Mouse (Mus musculus): ENCODE data around the gene Sqstm1.
"Not testable (repeated sequence)": the region's sequence is repeated elsewhere in the genome, so short reads cannot be mapped to it uniquely, and the experiment has no call there.

The Sqstm1 gene

GRCm38 (mm10) chr11:50176351-50176750 lies 34.3 kb downstream of the Sqstm1 start:
- in situ Hi-C loops (cut with MboI): no loop called here

- in situ Hi-C loops (cut with MboI): no loop called here
Observed at GRCm38 (mm10) chr11:50174730-50175187, 35.9 kb downstream of the Sqstm1 start.

DNA sequence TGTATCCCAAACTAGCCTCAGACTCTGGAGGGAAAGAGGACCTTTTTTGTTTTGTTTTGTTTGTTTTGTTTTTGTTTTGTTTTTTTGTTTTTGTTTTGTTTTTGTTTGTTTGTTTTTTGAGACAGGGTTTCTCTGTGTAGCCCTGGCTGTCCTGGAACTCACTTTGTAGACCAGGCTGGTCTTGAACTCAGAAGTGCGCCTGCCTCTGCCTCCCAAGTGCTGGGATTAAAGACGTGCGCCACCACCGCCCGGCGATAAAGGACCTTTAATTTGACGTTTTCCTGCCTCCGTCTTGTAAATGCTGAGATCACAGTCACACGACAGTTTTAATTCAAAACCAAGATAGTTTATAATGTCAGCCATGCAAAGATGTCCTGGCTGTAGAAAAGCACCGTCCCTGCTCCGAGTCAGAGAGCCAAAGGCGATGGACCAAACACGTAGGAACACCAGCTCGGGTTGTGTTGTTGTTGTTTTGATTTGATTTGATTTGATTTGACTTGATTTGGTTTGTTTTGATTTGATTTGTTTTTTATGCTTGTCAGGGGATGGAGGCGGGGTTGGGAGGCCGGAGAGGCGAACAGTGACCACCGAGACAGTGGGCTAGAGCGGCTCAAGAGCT lies 36.4 kb downstream of the Sqstm1 start, which contains the start of gene Mrnip:
Mrnip (plus strand) TSS at position 334 of the 619 bp plus-strand sequence.
- in situ Hi-C loops (cut with MboI): not testable (repeated sequence)

DNA sequence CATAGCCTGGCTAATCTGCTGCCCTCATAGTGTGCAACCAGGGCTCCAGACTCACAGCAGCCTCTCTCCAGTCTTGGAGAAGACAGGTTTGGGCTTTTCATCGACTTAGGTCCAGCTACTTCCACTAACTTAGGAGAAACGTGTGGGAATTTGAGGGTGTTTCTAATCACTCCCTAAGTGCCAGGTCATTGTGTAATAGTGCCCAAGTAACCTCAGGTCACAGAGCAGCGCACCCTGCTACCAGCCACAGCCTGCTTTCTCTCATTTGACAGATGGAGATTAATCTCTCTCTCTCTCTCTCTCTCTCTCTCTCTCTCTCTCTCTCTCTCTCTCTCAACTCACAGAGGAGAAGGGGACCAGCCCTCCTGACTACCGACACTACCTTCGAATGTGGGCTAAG lies 42.3 kb downstream of the Sqstm1 start:
- in situ Hi-C loops (cut with MboI): no loop called here

GRCm38 (mm10) chr11:50162338-50163050 lies 48.1 kb downstream of the Sqstm1 start:
- in situ Hi-C loops (cut with MboI): no loop called here

DNA sequence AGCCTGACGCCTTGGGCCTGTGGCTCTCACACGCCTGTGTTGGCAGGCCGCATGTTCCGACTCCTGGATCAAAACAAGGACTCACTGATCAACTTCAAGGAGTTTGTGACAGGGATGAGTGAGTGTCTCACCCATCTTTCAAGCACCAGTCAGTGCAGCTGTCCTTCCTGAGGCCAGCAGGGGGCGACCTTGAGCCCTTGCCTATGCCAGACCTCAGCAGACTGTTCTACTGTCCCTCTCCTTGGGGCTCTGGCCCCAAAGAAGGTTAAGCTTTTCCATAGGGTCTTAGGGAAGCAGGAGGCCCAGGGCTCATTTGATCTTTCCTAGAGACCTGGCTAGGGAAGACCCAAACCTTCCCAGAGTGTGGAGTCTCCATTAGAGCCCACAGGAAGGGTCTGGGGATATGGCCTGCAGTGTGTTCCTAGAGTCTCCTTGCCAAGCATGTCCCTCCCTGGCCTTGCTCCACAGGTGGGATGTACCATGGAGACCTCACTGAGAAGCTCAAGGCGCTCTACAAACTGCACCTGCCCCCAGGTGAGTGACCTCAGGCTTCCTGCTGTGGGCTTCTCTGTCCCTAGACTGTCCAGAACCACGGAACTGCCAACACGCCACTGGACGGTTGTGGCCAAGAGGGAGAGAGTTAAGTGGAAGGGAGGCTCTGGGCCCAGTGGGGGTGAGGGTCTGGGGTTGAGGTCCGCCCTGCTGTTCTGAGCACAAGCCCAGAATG lies 48.9 kb downstream of the Sqstm1 start:
- in situ Hi-C loops (cut with MboI): no loop called here

DNA sequence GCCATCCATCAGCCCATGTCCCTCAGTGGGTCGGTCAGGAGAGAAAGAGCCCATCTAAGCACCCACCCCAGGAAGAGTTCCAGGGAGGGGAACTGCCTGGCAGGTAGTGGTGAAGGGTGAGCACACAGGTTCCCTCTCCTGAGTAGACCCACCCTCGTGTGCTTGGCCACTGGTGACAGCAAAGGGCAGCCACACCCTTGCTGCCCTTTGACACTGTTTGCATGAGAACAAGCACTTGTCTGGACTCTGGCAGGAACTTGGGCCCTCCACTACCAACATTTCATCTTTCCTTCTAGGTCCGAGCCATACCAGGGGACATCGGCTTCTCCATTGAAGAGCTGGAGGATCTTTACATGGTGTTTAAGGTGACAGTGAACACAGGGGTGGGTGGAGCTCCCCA lies 51.3 kb downstream of the Sqstm1 start:
- in situ Hi-C loops (cut with MboI): no loop called here

- in situ Hi-C loops (cut with MboI): no loop called here
Observed at GRCm38 (mm10) chr11:50158346-50158745, 52.3 kb downstream of the Sqstm1 start.

GRCm38 (mm10) chr11:50156725-50157258 lies 53.8 kb downstream of the Sqstm1 start:
- in situ Hi-C loops (cut with MboI): no loop called here

GRCm38 (mm10) chr11:50155785-50156184 lies 54.8 kb downstream of the Sqstm1 start:
- in situ Hi-C loops (cut with MboI): no loop called here

DNA sequence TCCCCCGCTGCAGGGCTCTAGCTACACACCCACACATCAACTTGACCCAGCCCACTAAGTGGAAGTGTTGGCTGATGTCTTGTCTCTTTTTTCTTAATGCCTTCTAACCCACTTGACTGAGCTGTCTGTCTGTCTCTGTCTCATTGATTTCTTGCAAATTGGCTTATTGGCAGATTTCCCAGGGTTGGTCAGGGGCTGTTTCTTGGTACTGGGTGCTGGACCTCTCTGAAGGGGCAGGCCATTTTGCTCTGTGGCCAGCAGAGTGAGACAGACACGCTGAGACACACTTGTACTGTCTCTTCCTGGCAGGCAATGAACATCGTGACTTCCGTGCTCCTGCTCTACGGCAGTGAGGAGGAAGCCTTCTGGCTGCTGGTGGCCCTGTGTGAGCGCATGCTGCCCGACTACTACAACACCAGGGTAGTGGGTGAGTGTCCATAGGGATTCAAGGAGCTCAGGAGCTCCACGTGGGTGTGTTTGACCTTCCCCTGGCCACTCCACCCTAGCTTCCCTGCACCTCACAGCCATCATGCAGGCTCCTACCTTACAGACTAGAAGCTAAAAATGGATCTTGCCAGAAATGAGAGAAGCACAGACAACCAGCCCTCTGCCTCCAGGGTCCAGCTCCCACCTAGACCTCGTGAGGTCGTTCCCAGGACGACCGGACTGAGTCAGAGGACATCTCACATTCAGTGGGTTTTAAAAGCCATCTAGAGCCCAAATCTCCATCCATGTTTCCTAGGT lies 55.7 kb downstream of the Sqstm1 start:
- in situ Hi-C loops (cut with MboI): no loop called here

DNA sequence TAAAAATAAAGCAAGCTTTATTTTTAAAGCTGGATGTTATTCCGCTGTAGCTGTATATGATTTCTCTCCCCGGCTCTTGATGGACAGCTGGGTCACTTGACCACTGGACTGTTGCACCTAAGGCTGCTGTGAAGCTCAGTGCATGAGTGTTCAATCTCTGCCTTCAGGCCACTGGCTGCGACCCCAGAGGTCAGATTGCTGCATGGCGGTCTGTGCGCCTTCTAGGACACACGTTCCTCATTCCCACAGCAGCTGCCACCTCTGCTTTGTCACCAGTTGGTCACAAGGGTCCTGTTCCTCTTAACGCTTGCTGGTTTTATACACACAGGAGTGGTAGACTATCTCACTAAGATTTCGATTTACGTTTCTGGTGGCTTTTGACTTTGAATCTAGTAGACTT lies 56.5 kb downstream of the Sqstm1 start:
- in situ Hi-C loops (cut with MboI): no loop called here

GRCm38 (mm10) chr11:50151374-50151773 lies 59.3 kb downstream of the Sqstm1 start:
- in situ Hi-C loops (cut with MboI): no loop called here

- in situ Hi-C loops (cut with MboI): no loop called here
Observed at GRCm38 (mm10) chr11:50149603-50150150, 61.0 kb downstream of the Sqstm1 start.

Measured in mature B cell (primary cell).